Mouse (Mus musculus): ENCODE data around the gene Ptprz1. TPM values are rescaled to one million over a fixed set of nuclear protein-coding genes. Genes with fewer than 3 reads are reported as not detected.
A peak's percentile ranks its signal among the peaks of the same experiment; 100 is the strongest.

Ptprz1 gene
- polyA plus RNA-seq, 1 experiment from 2014 or later: 1.3 TPM

DNA sequence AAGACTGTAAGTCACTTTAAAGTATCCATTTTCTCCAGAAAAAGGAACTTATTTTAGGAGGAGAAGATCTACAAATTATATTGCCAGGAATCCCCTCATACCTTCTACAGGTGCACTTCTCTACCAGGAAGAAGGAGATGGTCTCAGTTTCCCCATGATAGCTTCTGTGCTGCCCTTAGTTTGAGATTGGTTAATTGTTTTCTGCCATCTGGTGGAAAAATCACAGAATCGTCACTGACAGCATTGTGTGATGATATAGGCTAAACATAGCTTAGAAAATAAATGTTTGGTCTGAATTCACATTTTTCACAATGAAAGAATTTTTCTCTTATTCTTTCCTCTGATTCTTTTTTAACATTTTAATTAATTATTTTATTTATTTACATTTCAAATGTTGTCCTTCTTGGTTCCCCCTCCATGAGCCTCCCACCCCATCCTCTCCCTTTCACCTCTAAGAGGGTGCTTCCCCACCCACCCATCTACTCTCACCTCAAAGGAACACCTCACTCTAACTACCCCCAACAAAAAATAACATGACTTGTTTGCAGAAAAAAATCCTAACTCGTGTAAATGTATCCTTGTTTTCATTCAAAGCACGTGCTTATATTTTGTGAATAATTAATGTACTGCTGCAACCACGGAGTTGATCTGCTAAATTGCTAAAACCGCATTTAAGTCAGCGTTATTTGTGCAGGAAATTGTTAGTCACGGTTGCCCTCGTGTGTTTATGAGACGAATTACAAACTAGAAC lies 108.6 kb downstream of the Ptprz1 start:
- Histone ChIP-seq H3K4me1 (ENCODE audit: insufficient read depth, low read depth, low read length) (no peaks in the 10 kb centered on the region), H3K36me3 (ENCODE audit: insufficient read depth, low read length) (no peaks in the 10 kb centered on the region), H3K27me3 (replicated peaks; ENCODE audit: insufficient read depth, low read length) (no peaks in the 10 kb centered on the region), H3K4me3 (ENCODE audit: low read depth, low read length) (no peak overlapping the region), H3K4me2 (replicated peaks; ENCODE audit: low read depth, low read length) (no peak overlapping the region), H3K9me3 (ENCODE audit: low read length) (no peaks in the 10 kb centered on the region), H3K9ac (replicated peaks; ENCODE audit: low read depth) (no peak overlapping the region), H3K27ac (ENCODE audit: low read length) (no peak overlapping the region)
- TF ChIP-seq CTCF (IDR thresholded peaks at IDR 0.05): peak; percentile 41
- no peak for TF ChIP-seq EP300 (IDR thresholded peaks at IDR 0.05)
- peak; percentile 57 for DNase-seq (ENCODE audit: low spot score)
- no peak for ATAC-seq
- WGBS: 7% methylated on average over 9 of the region's 9 CpGs

DNA sequence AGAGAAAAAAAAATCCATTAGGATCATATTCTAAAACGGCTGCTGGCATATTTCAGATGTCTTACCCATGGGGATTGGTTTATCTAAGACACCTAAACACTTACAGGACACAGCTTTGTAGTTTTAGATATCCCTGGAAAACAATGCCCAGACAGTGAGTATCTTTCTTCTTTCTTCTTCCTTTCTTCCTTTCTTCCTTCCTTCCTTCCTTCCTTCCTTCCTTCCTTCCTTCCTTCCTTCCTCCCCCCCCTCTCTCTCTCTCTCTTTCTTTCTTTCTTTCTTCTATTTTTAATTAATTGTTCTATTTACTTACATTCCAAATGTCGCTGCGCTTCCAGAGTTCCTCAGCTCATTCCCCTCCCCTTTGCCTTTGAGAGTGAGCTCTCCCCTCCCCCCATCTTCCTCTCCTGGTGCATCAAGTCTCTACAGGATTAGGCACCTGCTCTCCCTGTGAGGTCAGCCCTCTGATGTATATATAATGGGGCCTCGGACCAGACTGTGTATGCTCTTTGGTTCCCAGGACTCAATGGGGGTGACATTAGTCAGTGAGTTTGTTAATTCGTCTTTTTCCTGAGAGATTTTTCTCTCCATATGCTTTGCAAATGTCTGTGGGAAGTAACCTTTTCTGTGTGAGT lies 109.3 kb downstream of the Ptprz1 start:
- H3K9ac ChIP-seq (replicated peaks; ENCODE audit: low read depth): no peak overlapping the region
- DNase-seq (ENCODE audit: low spot score): no peak
- H3K4me2 ChIP-seq (replicated peaks; ENCODE audit: low read depth, low read length): no peak overlapping the region
- no peak overlapping the region for H3K4me3 ChIP-seq (ENCODE audit: low read depth, low read length)
- no peaks in the 10 kb centered on the region for H3K4me1 ChIP-seq (ENCODE audit: insufficient read depth, low read depth, low read length)
- no peaks in the 10 kb centered on the region for H3K27me3 ChIP-seq (replicated peaks; ENCODE audit: insufficient read depth, low read length)
- 9% methylated on average over 5 of the region's 5 CpGs for WGBS
- TF ChIP-seq EP300 (IDR thresholded peaks at IDR 0.05): no peak
- no peak for TF ChIP-seq CTCF (IDR thresholded peaks at IDR 0.05)
- no peaks in the 10 kb centered on the region for H3K9me3 ChIP-seq (ENCODE audit: low read length)
- ATAC-seq: no peak
- no peak overlapping the region for H3K27ac ChIP-seq (ENCODE audit: low read length)
- H3K36me3 ChIP-seq (ENCODE audit: insufficient read depth, low read length): no peaks in the 10 kb centered on the region

DNA sequence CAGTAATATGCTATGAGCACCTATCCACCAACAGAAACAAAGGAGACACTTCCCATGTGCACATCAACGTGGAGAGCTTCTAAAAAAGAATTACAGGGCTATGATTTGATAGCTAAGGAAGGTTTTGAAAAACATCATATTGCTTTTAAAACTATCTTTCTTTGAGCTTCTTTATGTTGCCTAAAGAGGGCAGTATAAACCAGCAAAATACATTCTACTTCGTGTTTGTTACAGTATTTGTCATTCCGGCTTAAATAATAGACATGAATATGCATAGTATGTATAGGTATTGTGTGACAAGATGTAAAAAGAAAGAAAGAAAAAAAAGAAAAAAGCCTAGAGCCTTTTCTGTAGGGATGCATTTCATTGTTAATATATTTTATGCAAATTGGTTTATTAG lies 127.8 kb downstream of the Ptprz1 start:
- TF ChIP-seq EP300 (IDR thresholded peaks at IDR 0.05) (no peak), CTCF (IDR thresholded peaks at IDR 0.05) (peak; percentile 50)
- peak; percentile 41 for DNase-seq (ENCODE audit: low spot score)

DNA sequence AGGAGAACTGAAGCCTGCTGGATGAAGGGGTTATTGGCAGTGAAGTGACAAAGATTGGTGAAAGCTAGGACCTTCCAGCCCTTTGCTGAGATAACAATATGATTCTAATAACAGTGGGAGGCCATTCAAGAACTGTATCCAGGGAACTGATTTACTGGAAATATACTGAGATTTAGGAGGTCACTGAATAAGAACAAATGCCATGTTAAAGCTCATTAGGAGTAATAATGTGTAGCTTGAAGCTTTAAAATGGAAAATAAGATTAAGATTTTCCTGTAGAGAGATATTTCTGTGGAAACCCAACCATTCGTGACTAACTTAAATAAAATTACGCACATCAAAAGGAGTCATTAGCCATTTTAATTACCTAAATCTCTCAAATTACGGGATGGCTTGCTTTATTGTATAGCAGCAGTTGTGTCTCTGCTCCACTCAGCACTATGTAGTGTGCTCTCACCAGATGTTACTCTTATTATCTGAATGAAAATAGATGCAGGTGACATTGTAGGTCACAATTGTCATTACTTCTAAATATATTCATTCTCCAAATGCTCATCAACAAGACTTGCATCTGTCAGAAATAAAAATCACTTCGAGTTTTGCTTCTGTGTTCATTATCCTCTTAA lies 139.8 kb downstream of the Ptprz1 start:
- Histone ChIP-seq H3K27me3 (replicated peaks; ENCODE audit: insufficient read depth, low read length) (no peaks in the 10 kb centered on the region), H3K36me3 (ENCODE audit: insufficient read depth, low read length) (no peaks in the 10 kb centered on the region), H3K4me2 (replicated peaks; ENCODE audit: low read depth, low read length) (no peak overlapping the region), H3K9me3 (ENCODE audit: low read length) (no peaks in the 10 kb centered on the region), H3K27ac (ENCODE audit: low read length) (no peak overlapping the region), H3K4me3 (ENCODE audit: low read depth, low read length) (no peak overlapping the region), H3K4me1 (ENCODE audit: insufficient read depth, low read depth, low read length) (no peaks in the 10 kb centered on the region), H3K9ac (replicated peaks; ENCODE audit: low read depth) (no peak overlapping the region)
- no peak for ATAC-seq
- WGBS: 74% methylated on average over 4 of the region's 4 CpGs
- TF ChIP-seq CTCF (IDR thresholded peaks at IDR 0.05) (no peak), EP300 (IDR thresholded peaks at IDR 0.05) (no peak)
- no peak for DNase-seq (ENCODE audit: low spot score)

More for the DNA sequence above, 127.8 kb downstream of the Ptprz1 start:
- Histone ChIP-seq H3K9ac (replicated peaks; ENCODE audit: low read depth) (no peak overlapping the region), H3K4me1 (ENCODE audit: insufficient read depth, low read depth, low read length) (no peaks in the 10 kb centered on the region), H3K4me2 (replicated peaks; ENCODE audit: low read depth, low read length) (no peak overlapping the region), H3K9me3 (ENCODE audit: low read length) (no peaks in the 10 kb centered on the region), H3K27ac (ENCODE audit: low read length) (no peak overlapping the region), H3K27me3 (replicated peaks; ENCODE audit: insufficient read depth, low read length) (no peaks in the 10 kb centered on the region), H3K36me3 (ENCODE audit: insufficient read depth, low read length) (no peaks in the 10 kb centered on the region), H3K4me3 (ENCODE audit: low read depth, low read length) (no peak overlapping the region)
- 19% methylated on average over 3 of the region's 3 CpGs for WGBS
- ATAC-seq: no peak

DNA sequence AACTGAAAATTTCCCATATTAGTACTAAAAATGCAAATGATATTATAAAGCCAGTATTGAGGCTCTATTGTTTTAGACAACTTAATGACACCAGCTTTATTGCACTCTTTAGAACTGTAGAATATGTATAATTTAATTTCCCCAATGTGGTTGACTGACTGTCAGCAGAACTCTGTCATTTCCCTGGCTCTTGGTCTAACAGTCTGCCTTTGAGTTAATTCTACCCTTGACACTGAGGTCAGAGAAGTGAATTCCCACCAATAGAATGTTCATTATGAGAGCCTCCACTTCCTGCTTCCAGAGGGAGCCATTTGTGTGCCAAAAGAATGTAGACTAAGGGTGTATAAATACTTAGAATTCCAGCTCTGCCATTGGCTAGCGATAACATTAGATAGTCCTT lies 152.9 kb downstream of the Ptprz1 start:
- ATAC-seq (no peak), DNase-seq (ENCODE audit: low spot score) (no peak)
- H3K4me2 ChIP-seq (replicated peaks; ENCODE audit: low read depth, low read length): no peak overlapping the region
- no peaks in the 10 kb centered on the region for H3K9me3 ChIP-seq (ENCODE audit: low read length)
- H3K36me3 ChIP-seq (ENCODE audit: insufficient read depth, low read length): no peaks in the 10 kb centered on the region
- H3K4me3 ChIP-seq (ENCODE audit: low read depth, low read length): no peak overlapping the region
- no peak overlapping the region for H3K27ac ChIP-seq (ENCODE audit: low read length)
- WGBS: 39% methylated on average over 1 of the region's 1 CpGs
- no peaks in the 10 kb centered on the region for H3K27me3 ChIP-seq (replicated peaks; ENCODE audit: insufficient read depth, low read length)
- no peak overlapping the region for H3K9ac ChIP-seq (replicated peaks; ENCODE audit: low read depth)
- TF ChIP-seq CTCF (IDR thresholded peaks at IDR 0.05): no peak
- TF ChIP-seq EP300 (IDR thresholded peaks at IDR 0.05): no peak
- no peaks in the 10 kb centered on the region for H3K4me1 ChIP-seq (ENCODE audit: insufficient read depth, low read depth, low read length)

DNA sequence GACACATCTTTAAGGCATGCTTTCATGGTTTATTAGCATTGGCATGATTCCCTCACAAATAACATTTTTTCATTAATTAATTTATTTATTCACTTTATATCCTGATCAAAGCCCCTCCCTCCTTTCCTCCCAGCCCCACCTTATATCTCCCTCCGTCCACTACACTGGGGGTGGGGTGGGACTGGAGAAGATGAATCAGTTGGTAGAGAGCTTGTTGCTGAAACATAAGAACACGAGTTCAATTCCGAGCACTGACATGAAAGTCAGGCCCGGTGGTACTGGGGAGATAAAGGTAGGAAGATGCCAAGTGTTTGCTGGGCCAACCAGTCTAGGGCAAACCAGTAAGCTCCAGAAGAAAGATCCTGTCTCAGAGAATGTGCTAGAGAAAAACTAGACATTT lies 173.5 kb downstream of the Ptprz1 start:
- DNase-seq (ENCODE audit: low spot score): no peak

More for the DNA sequence above, 173.5 kb downstream of the Ptprz1 start:
- H3K27ac ChIP-seq (ENCODE audit: low read length): no peak overlapping the region
- no peaks in the 10 kb centered on the region for H3K4me1 ChIP-seq (ENCODE audit: insufficient read depth, low read depth, low read length)
- H3K4me2 ChIP-seq (replicated peaks; ENCODE audit: low read depth, low read length): no peak overlapping the region
- no peak overlapping the region for H3K4me3 ChIP-seq (ENCODE audit: low read depth, low read length)
- ATAC-seq: no peak
- WGBS: 81% methylated on average over 4 of the region's 4 CpGs
- no peaks in the 10 kb centered on the region for H3K9me3 ChIP-seq (ENCODE audit: low read length)
- no peaks in the 10 kb centered on the region for H3K27me3 ChIP-seq (replicated peaks; ENCODE audit: insufficient read depth, low read length)
- H3K9ac ChIP-seq (replicated peaks; ENCODE audit: low read depth): no peak overlapping the region
- H3K36me3 ChIP-seq (ENCODE audit: insufficient read depth, low read length): no peaks in the 10 kb centered on the region
- TF ChIP-seq EP300 (IDR thresholded peaks at IDR 0.05) (no peak), CTCF (IDR thresholded peaks at IDR 0.05) (no peak)

Measured in lung, postnatal 0 days (tissue).